Mouse (Mus musculus) liver, embryonic 12.5 days (tissue): ENCODE data around the gene Sult1a1. TPM values are rescaled to one million over a fixed set of nuclear protein-coding genes. Genes with fewer than 3 reads are reported as not detected.
"Not testable (repeated sequence)": the region's sequence is repeated elsewhere in the genome, so short reads cannot be mapped to it uniquely, and the experiment has no call there.

Experiments
- ATAC-seq: fragments of 200-750 bp; cut with Nextera tagmentation; 2 replicates; pipeline ENCODE4 v1.8.0; 2017; ENCODE audit warnings: moderate number of reproducible peaks, mild to moderate bottlenecking, moderate library complexity
- H3K27ac ChIP-seq: fragments of 300-500 bp; sonication (generic); 2 replicates; pipeline ENCODE4 v1.5.1; 2016; ENCODE audit warnings: mild to moderate bottlenecking
- H3K27me3 ChIP-seq: fragments of 300-500 bp; sonication (generic); replicated peaks from 2 replicates; pipeline ENCODE4 v1.6.1; 2016; ENCODE audit warnings: mild to moderate bottlenecking, moderate library complexity
- H3K36me3 ChIP-seq: fragments of 300-500 bp; sonication (generic); 2 replicates; pipeline ENCODE4 v1.6.1; 2016; ENCODE audit warnings: mild to moderate bottlenecking, moderate library complexity
- H3K4me1 ChIP-seq: fragments of 300-500 bp; sonication (generic); 2 replicates; pipeline ENCODE4 v1.6.1; 2016
- H3K4me2 ChIP-seq: fragments of 300-500 bp; sonication (generic); 2 replicates; pipeline ENCODE4 v1.6.1; 2016; ENCODE audit warnings: mild to moderate bottlenecking, moderate library complexity
- H3K4me3 ChIP-seq: fragments of 300-500 bp; sonication (generic); 2 replicates; pipeline ENCODE4 v1.5.1; 2016; ENCODE audit warnings: mild to moderate bottlenecking, moderate library complexity
- H3K9ac ChIP-seq: fragments of 300-500 bp; sonication (generic); 2 replicates; pipeline ENCODE4 v1.6.1; 2016; ENCODE audit warnings: mild to moderate bottlenecking, moderate library complexity
- H3K9me3 ChIP-seq: fragments of 300-500 bp; sonication (generic); replicated peaks from 2 replicates; pipeline ENCODE4 v1.6.1; 2016; ENCODE audit warnings: mild to moderate bottlenecking, moderate library complexity
- WGBS: fragments of 180-500 bp; shearing (Covaris S2); methylation state at CpG from one replicate; pipeline ENCODE4 v1.1.7; 2016; ENCODE audit not compliant: insufficient replicate concordance; 5-methylcytosine and 5-hydroxymethylcytosine counted together
- polyA plus RNA-seq: library from polyadenylated mRNA; unstranded; fragments of >200 nt; fragmentation: Nextera tagmentation; extraction: Ambion mirVana; gene quantifications from 2 replicates; pipeline ENCODE4 v1.2.1, GENCODE M21; 2016

Sult1a1 gene
- polyA plus RNA-seq, 1 experiment from 2014 or later = 0.50 TPM

GRCm38 (mm10) chr7:126695631-126696207, 19.5 kb upstream of the Sult1a1 start, which contains the start of gene Slx1b:
TSS of gene Slx1b (minus strand) at chr7:126695784.
- Histone ChIP-seq H3K9me3 (no peaks in the 10 kb centered on the region), H3K4me2 (peak within 1 kb of the TSS; percentile 95), H3K36me3 (peaks cover 47% of the 10 kb centered on the region), H3K4me3 (peak within 1 kb of the TSS; percentile 92), H3K4me1 (peaks cover 59% of the 10 kb centered on the region), H3K27ac (peak within 1 kb of the TSS; percentile 91), H3K27me3 (no peaks in the 10 kb centered on the region), H3K9ac (peak within 1 kb of the TSS; percentile 88)
- ATAC-seq = peak; percentile 95
- WGBS = under 1% methylated on average over 40 of the region's 40 CpGs

- WGBS = under 1% methylated on average over 31 of the region's 31 CpGs
- Histone ChIP-seq H3K4me3 (peak within 1 kb of the TSS; percentile 92), H3K27ac (peak within 1 kb of the TSS; percentile 91), H3K27me3 (no peaks in the 10 kb centered on the region), H3K9me3 (no peaks in the 10 kb centered on the region), H3K36me3 (peaks cover 44% of the 10 kb centered on the region), H3K4me1 (peaks cover 54% of the 10 kb centered on the region), H3K9ac (peak within 1 kb of the TSS; percentile 88), H3K4me2 (peak within 1 kb of the TSS; percentile 95)
- ATAC-seq = peak; percentile 77
Observed at GRCm38 (mm10) chr7:126695210-126695611, 19.0 kb upstream of the Sult1a1 start, which contains the start of gene Bola2. TSS of gene Bola2 (plus strand) at chr7:126695401.

GRCm38 (mm10) chr7:126694441-126695051, 18.3 kb upstream of the Sult1a1 start:
- H3K9me3 ChIP-seq = no peaks in the 10 kb centered on the region
- H3K4me1 ChIP-seq = peaks cover 48% of the 10 kb centered on the region
- peak overlapping the region; percentile 92 for H3K4me3 ChIP-seq
- WGBS = 52% methylated on average over 10 of the region's 10 CpGs
- no peak overlapping the region for H3K27ac ChIP-seq
- H3K9ac ChIP-seq = peak overlapping the region; percentile 88; the same call in 1 of the 2 replicates
- no peak for ATAC-seq
- H3K4me2 ChIP-seq = peak overlapping the region; percentile 95
- H3K27me3 ChIP-seq = no peaks in the 10 kb centered on the region
- peaks cover 37% of the 10 kb centered on the region for H3K36me3 ChIP-seq

DNA sequence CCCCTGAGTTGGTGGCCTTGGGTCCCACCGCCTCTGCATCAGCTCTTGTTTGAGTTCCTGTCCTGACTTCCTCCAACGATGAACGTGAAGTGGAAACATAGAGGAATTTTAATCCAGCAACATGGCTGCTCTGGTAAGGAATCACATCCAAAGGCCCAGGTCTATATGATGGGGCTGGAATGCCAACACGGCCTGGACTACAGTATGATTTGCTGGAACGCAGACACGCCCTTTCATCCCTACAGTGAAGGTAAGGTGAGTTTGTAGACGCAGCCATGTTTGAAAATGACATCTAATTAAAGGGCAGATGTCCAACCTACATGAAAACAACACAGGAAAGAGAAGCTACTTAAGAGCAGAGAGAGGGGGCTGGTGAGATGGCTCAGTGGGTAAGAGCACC, 17.5 kb upstream of the Sult1a1 start:
- peaks cover 42% of the 10 kb centered on the region for H3K4me1 ChIP-seq

GRCm38 (mm10) chr7:126693256-126693655, 17.0 kb upstream of the Sult1a1 start:
- Histone ChIP-seq H3K4me3 (no peak overlapping the region), H3K9me3 (no peaks in the 10 kb centered on the region), H3K4me2 (no peak overlapping the region), H3K36me3 (peaks cover 33% of the 10 kb centered on the region), H3K27me3 (no peaks in the 10 kb centered on the region), H3K4me1 (peaks cover 39% of the 10 kb centered on the region), H3K27ac (no peak overlapping the region), H3K9ac (no peak overlapping the region)
- no peak for ATAC-seq
- WGBS = 23% methylated on average over 3 of the region's 3 CpGs

More for the DNA sequence above, 17.5 kb upstream of the Sult1a1 start:
- Histone ChIP-seq H3K4me3 (no peak overlapping the region), H3K36me3 (peaks cover 33% of the 10 kb centered on the region), H3K27me3 (no peaks in the 10 kb centered on the region), H3K9ac (no peak overlapping the region), H3K4me2 (no peak overlapping the region), H3K9me3 (no peaks in the 10 kb centered on the region), H3K27ac (no peak overlapping the region)
- 80% methylated on average over 7 of the region's 7 CpGs for WGBS
- no peak for ATAC-seq

DNA sequence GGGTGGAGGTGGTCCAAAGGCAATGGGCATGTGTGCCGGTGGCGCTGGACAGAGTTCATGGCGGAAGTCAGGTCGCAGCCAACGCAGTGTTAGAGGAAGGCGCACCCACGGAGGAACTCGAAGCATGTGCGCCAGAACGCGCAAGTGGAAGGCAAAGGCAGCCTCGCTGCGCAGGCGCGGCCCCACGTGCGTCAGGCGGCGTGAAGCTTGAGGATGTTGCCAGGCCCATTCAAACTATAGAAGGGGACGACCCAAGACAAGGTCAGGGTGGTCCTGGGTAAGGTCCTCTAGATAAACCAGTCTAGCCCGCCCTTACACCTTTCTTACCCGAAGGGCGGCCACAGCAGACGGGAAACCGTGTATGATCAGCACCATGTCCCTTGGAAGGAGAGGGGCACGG, 16.2 kb upstream of the Sult1a1 start:
- H3K9ac ChIP-seq = no peak overlapping the region
- 88% methylated on average over 26 of the region's 26 CpGs for WGBS

GRCm38 (mm10) chr7:126691676-126692075, 15.4 kb upstream of the Sult1a1 start:
- H3K9me3 ChIP-seq = no peaks in the 10 kb centered on the region
- 79% methylated on average over 5 of the region's 5 CpGs for WGBS
- ATAC-seq = no peak
- H3K4me2 ChIP-seq = no peak overlapping the region
- peaks cover 22% of the 10 kb centered on the region for H3K36me3 ChIP-seq
- H3K27me3 ChIP-seq = no peaks in the 10 kb centered on the region
- no peak overlapping the region for H3K4me3 ChIP-seq
- H3K9ac ChIP-seq = no peak overlapping the region
- H3K27ac ChIP-seq = no peak overlapping the region
- peaks cover 33% of the 10 kb centered on the region for H3K4me1 ChIP-seq

More for the DNA sequence above, 16.2 kb upstream of the Sult1a1 start:
- no peak overlapping the region for H3K27ac ChIP-seq
- no peaks in the 10 kb centered on the region for H3K27me3 ChIP-seq
- ATAC-seq = no peak
- H3K4me2 ChIP-seq = no peak overlapping the region
- H3K36me3 ChIP-seq = peaks cover 27% of the 10 kb centered on the region
- H3K4me1 ChIP-seq = peaks cover 33% of the 10 kb centered on the region
- H3K9me3 ChIP-seq = no peaks in the 10 kb centered on the region
- H3K4me3 ChIP-seq = no peak overlapping the region

DNA sequence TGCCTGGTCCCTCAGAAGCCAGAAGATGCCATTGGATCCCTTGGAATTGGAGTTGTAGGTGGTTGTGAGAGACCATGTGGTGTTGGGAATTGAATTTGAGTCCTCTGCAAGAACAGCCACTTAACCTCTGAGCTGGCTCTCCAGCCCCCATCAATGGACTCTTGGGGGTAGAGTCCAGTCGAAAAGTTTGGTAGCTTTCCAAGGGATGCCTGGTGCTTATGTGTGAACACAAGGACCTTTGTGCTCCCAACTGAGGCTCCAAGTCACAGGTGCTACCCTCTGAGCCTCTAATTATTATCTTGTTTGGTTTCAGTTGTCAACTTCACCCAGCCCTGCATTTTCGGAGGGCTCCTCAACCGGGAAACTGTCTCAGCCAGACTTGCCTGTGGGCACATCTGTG, 14.5 kb upstream of the Sult1a1 start:
- Histone ChIP-seq H3K9me3 (no peaks in the 10 kb centered on the region), H3K27me3 (no peaks in the 10 kb centered on the region), H3K9ac (no peak overlapping the region), H3K36me3 (peaks cover 22% of the 10 kb centered on the region), H3K4me3 (no peak overlapping the region), H3K27ac (no peak overlapping the region), H3K4me1 (peaks cover 29% of the 10 kb centered on the region), H3K4me2 (no peak overlapping the region)
- ATAC-seq = no peak
- WGBS = 81% methylated on average over 3 of the region's 3 CpGs

GRCm38 (mm10) chr7:126689021-126689420, 12.8 kb upstream of the Sult1a1 start:
- H3K4me3 ChIP-seq = no peak overlapping the region
- no peak overlapping the region for H3K9ac ChIP-seq
- peaks cover 19% of the 10 kb centered on the region for H3K4me1 ChIP-seq
- H3K36me3 ChIP-seq = peaks cover 22% of the 10 kb centered on the region
- no peak for ATAC-seq
- no peaks in the 10 kb centered on the region for H3K27me3 ChIP-seq
- no peak overlapping the region for H3K4me2 ChIP-seq
- no peak overlapping the region for H3K27ac ChIP-seq
- H3K9me3 ChIP-seq = no peaks in the 10 kb centered on the region
- WGBS = 63% methylated on average over 3 of the region's 3 CpGs

DNA sequence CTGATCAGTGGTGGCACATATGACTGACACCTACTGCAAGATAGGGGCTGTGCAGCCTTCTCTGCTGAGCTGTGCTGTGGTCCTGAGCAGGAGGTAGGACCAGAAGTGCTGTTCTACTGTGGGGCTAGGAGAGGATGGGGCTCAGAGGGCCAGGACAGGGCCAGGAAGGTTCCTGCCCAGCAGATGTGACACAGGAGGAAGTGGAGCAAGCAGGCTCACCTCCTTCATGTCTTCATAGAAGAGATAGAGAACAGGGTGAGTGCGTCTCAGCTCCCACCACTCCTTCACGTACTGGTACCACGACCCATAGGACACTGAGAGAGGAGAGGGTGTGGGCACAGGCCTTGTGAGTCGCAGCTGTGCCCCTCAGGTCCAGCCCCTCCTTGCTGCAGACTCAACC, 11.9 kb upstream of the Sult1a1 start:
- H3K9me3 ChIP-seq, ATAC-seq, H3K9ac ChIP-seq, H3K4me3 ChIP-seq, H3K27ac ChIP-seq, H3K27me3 ChIP-seq, H3K4me2 ChIP-seq: not testable (repeated sequence)
- peaks cover 22% of the 10 kb centered on the region for H3K36me3 ChIP-seq
- peaks cover 11% of the 10 kb centered on the region for H3K4me1 ChIP-seq
- 60% methylated on average over 4 of the region's 4 CpGs for WGBS

- Histone ChIP-seq H3K9me3 (no peaks in the 10 kb centered on the region), H3K27me3 (no peaks in the 10 kb centered on the region), H3K4me1 (no peaks in the 10 kb centered on the region; the same call in 1 of the 2 replicates), H3K36me3 (peaks cover 18% of the 10 kb centered on the region), H3K4me3 (no peak overlapping the region), H3K9ac (no peak overlapping the region), H3K4me2 (no peak overlapping the region), H3K27ac (no peak overlapping the region)
- no peak for ATAC-seq
- WGBS = 90% methylated on average over 5 of the region's 5 CpGs
Observed at GRCm38 (mm10) chr7:126681221-126681620, 5.0 kb upstream of the Sult1a1 start.

- no peaks in the 10 kb centered on the region for H3K9me3 ChIP-seq
- H3K4me3 ChIP-seq = no peak overlapping the region
- no peaks in the 10 kb centered on the region for H3K27me3 ChIP-seq
- WGBS = 69% methylated on average over 5 of the region's 5 CpGs
- H3K4me2 ChIP-seq = no peak overlapping the region
- H3K27ac ChIP-seq = no peak overlapping the region
- no peak overlapping the region for H3K9ac ChIP-seq
- H3K4me1 ChIP-seq = peaks cover 3% of the 10 kb centered on the region; the same call in 1 of the 2 replicates
- no peak for ATAC-seq
- H3K36me3 ChIP-seq = peaks cover 33% of the 10 kb centered on the region
Observed at GRCm38 (mm10) chr7:126679683-126680082, 3.5 kb upstream of the Sult1a1 start.
